Mouse (Mus musculus): ENCODE measurements around the gene Gng2. TPM values are rescaled to one million over a fixed set of nuclear protein-coding genes. Genes with fewer than 3 reads are reported as not detected.

Gng2 gene
- polyA plus RNA-seq, 2 experiments, result 40.5 to 52.3 TPM

- H3K27me3 ChIP-seq (ENCODE audit: control insufficient read depth, insufficient read depth, low read length), result no peaks in the 10 kb centered on the region
- H3K9me3 ChIP-seq (ENCODE audit: control insufficient read depth, low read length), result no peaks in the 10 kb centered on the region
- no peak overlapping the region for H3K27ac ChIP-seq (replicated peaks; ENCODE audit: low read depth, low read length)
- H3K9ac ChIP-seq (ENCODE audit: low read depth, low read length, severe bottlenecking), result no peak overlapping the region
- peaks cover 8% of the 10 kb centered on the region; the same call in 1 of the 2 replicates for H3K36me3 ChIP-seq (ENCODE audit: control insufficient read depth, insufficient read depth, low read length)
- no peak overlapping the region for H3K4me2 ChIP-seq (replicated peaks; ENCODE audit: low read depth, low read length, severe bottlenecking)
- 93% methylated on average over 7 of the region's 7 CpGs for WGBS
- no peak for ATAC-seq (ENCODE audit: low FRiP score, low read depth)
- no peaks in the 10 kb centered on the region for H3K4me1 ChIP-seq (ENCODE audit: control insufficient read depth, insufficient read depth, low read length)
- DNase-seq (ENCODE audit: low spot score), result no peak
- TF ChIP-seq POLR2A (IDR thresholded peaks at IDR 0.05; ENCODE audit: borderline replicate concordance, extremely low read depth, insufficient read depth, insufficient read length), result no peak
- H3K4me3 ChIP-seq (replicated peaks; ENCODE audit: low read length), result no peak overlapping the region
These were observed 31.2 kb downstream of the Gng2 start for GRCm38 (mm10) chr14:19946221-19946620.

- DNase-seq (ENCODE audit: low spot score) (no peak), ATAC-seq (ENCODE audit: low FRiP score, low read depth) (no peak)
- no peak overlapping the region for H3K27ac ChIP-seq (replicated peaks; ENCODE audit: low read depth, low read length)
- H3K9me3 ChIP-seq (ENCODE audit: control insufficient read depth, low read length), result no peaks in the 10 kb centered on the region
- H3K4me3 ChIP-seq (replicated peaks; ENCODE audit: low read length), result no peak overlapping the region
- no peak overlapping the region for H3K4me2 ChIP-seq (replicated peaks; ENCODE audit: low read depth, low read length, severe bottlenecking)
- 0 out of 2 replicates have a peak, but pooled peaks cover 8% of the 10 kb centered on the region for H3K36me3 ChIP-seq (ENCODE audit: control insufficient read depth, insufficient read depth, low read length)
- no peak overlapping the region for H3K9ac ChIP-seq (ENCODE audit: low read depth, low read length, severe bottlenecking)
- no peak for TF ChIP-seq POLR2A (IDR thresholded peaks at IDR 0.05; ENCODE audit: borderline replicate concordance, extremely low read depth, insufficient read depth, insufficient read length)
- no peaks in the 10 kb centered on the region for H3K4me1 ChIP-seq (ENCODE audit: control insufficient read depth, insufficient read depth, low read length)
- H3K27me3 ChIP-seq (ENCODE audit: control insufficient read depth, insufficient read depth, low read length), result no peaks in the 10 kb centered on the region
- 54% methylated on average over 3 of the region's 3 CpGs for WGBS
These were observed 34.7 kb downstream of the Gng2 start for GRCm38 (mm10) chr14:19942732-19943131.

GRCm38 (mm10) chr14:19942329-19942728 lies 35.1 kb downstream of the Gng2 start:
- Histone ChIP-seq H3K9me3 (ENCODE audit: control insufficient read depth, low read length) (no peaks in the 10 kb centered on the region), H3K27ac (replicated peaks; ENCODE audit: low read depth, low read length) (no peak overlapping the region), H3K4me2 (replicated peaks; ENCODE audit: low read depth, low read length, severe bottlenecking) (no peak overlapping the region), H3K4me1 (ENCODE audit: control insufficient read depth, insufficient read depth, low read length) (no peaks in the 10 kb centered on the region), H3K27me3 (ENCODE audit: control insufficient read depth, insufficient read depth, low read length) (no peaks in the 10 kb centered on the region), H3K9ac (ENCODE audit: low read depth, low read length, severe bottlenecking) (no peak overlapping the region), H3K4me3 (replicated peaks; ENCODE audit: low read length) (no peak overlapping the region), H3K36me3 (ENCODE audit: control insufficient read depth, insufficient read depth, low read length) (0 out of 2 replicates have a peak, but pooled peaks cover 8% of the 10 kb centered on the region)
- DNase-seq (ENCODE audit: low spot score), result no peak
- no peak for TF ChIP-seq POLR2A (IDR thresholded peaks at IDR 0.05; ENCODE audit: borderline replicate concordance, extremely low read depth, insufficient read depth, insufficient read length)
- ATAC-seq (ENCODE audit: low FRiP score, low read depth), result no peak
- 77% methylated on average over 4 of the region's 4 CpGs for WGBS

- 0 out of 2 replicates have a peak, but pooled peaks cover 5% of the 10 kb centered on the region for H3K36me3 ChIP-seq (ENCODE audit: control insufficient read depth, insufficient read depth, low read length)
- H3K4me2 ChIP-seq (replicated peaks; ENCODE audit: low read depth, low read length, severe bottlenecking), result no peak overlapping the region
- DNase-seq (ENCODE audit: low spot score), result no peak
- no peak overlapping the region for H3K27ac ChIP-seq (replicated peaks; ENCODE audit: low read depth, low read length)
- H3K4me3 ChIP-seq (replicated peaks; ENCODE audit: low read length), result no peak overlapping the region
- TF ChIP-seq POLR2A (IDR thresholded peaks at IDR 0.05; ENCODE audit: borderline replicate concordance, extremely low read depth, insufficient read depth, insufficient read length), result no peak
- H3K9me3 ChIP-seq (ENCODE audit: control insufficient read depth, low read length), result no peaks in the 10 kb centered on the region
- no peak for ATAC-seq (ENCODE audit: low FRiP score, low read depth)
- no peaks in the 10 kb centered on the region for H3K4me1 ChIP-seq (ENCODE audit: control insufficient read depth, insufficient read depth, low read length)
- H3K9ac ChIP-seq (ENCODE audit: low read depth, low read length, severe bottlenecking), result no peak overlapping the region
- WGBS, result 74% methylated on average over 1 of the region's 1 CpGs
- no peaks in the 10 kb centered on the region for H3K27me3 ChIP-seq (ENCODE audit: control insufficient read depth, insufficient read depth, low read length)
These were observed 37.4 kb downstream of the Gng2 start for GRCm38 (mm10) chr14:19940066-19940465.

GRCm38 (mm10) chr14:19938545-19938944 lies 38.9 kb downstream of the Gng2 start:
- DNase-seq (ENCODE audit: low spot score) (no peak), ATAC-seq (ENCODE audit: low FRiP score, low read depth) (no peak)
- H3K27ac ChIP-seq (replicated peaks; ENCODE audit: low read depth, low read length), result no peak overlapping the region
- no peak overlapping the region for H3K4me3 ChIP-seq (replicated peaks; ENCODE audit: low read length)
- WGBS, result 87% methylated on average over 5 of the region's 5 CpGs
- no peak for TF ChIP-seq POLR2A (IDR thresholded peaks at IDR 0.05; ENCODE audit: borderline replicate concordance, extremely low read depth, insufficient read depth, insufficient read length)
- H3K9me3 ChIP-seq (ENCODE audit: control insufficient read depth, low read length), result no peaks in the 10 kb centered on the region
- H3K4me1 ChIP-seq (ENCODE audit: control insufficient read depth, insufficient read depth, low read length), result no peaks in the 10 kb centered on the region
- H3K36me3 ChIP-seq (ENCODE audit: control insufficient read depth, insufficient read depth, low read length), result no peaks in the 10 kb centered on the region
- no peaks in the 10 kb centered on the region for H3K27me3 ChIP-seq (ENCODE audit: control insufficient read depth, insufficient read depth, low read length)
- no peak overlapping the region for H3K9ac ChIP-seq (ENCODE audit: low read depth, low read length, severe bottlenecking)
- H3K4me2 ChIP-seq (replicated peaks; ENCODE audit: low read depth, low read length, severe bottlenecking), result no peak overlapping the region

- no peak for ATAC-seq (ENCODE audit: low FRiP score, low read depth)
- no peaks in the 10 kb centered on the region for H3K9me3 ChIP-seq (ENCODE audit: control insufficient read depth, low read length)
- H3K9ac ChIP-seq (ENCODE audit: low read depth, low read length, severe bottlenecking), result no peak overlapping the region
- no peaks in the 10 kb centered on the region for H3K4me1 ChIP-seq (ENCODE audit: control insufficient read depth, insufficient read depth, low read length)
- DNase-seq (ENCODE audit: low spot score), result no peak
- H3K36me3 ChIP-seq (ENCODE audit: control insufficient read depth, insufficient read depth, low read length), result no peaks in the 10 kb centered on the region
- TF ChIP-seq POLR2A (IDR thresholded peaks at IDR 0.05; ENCODE audit: borderline replicate concordance, extremely low read depth, insufficient read depth, insufficient read length), result no peak
- no peak overlapping the region for H3K4me3 ChIP-seq (replicated peaks; ENCODE audit: low read length)
- H3K27ac ChIP-seq (replicated peaks; ENCODE audit: low read depth, low read length), result no peak overlapping the region
- no peaks in the 10 kb centered on the region for H3K27me3 ChIP-seq (ENCODE audit: control insufficient read depth, insufficient read depth, low read length)
- H3K4me2 ChIP-seq (replicated peaks; ENCODE audit: low read depth, low read length, severe bottlenecking), result no peak overlapping the region
- 96% methylated on average over 3 of the region's 3 CpGs for WGBS
These were observed 42.3 kb downstream of the Gng2 start for GRCm38 (mm10) chr14:19935084-19935483.

All from limb, embryonic 14.5 days (tissue).